Mouse (Mus musculus) urinary bladder, postnatal 25 days (tissue): ENCODE measurements around the gene Stxbp4.

Experiments used
- DNase-seq: peaks from one replicate; pipeline ENCODE4 v3.0.0; 2022; ENCODE audit warnings: low spot score

Stxbp4 gene

DNA sequence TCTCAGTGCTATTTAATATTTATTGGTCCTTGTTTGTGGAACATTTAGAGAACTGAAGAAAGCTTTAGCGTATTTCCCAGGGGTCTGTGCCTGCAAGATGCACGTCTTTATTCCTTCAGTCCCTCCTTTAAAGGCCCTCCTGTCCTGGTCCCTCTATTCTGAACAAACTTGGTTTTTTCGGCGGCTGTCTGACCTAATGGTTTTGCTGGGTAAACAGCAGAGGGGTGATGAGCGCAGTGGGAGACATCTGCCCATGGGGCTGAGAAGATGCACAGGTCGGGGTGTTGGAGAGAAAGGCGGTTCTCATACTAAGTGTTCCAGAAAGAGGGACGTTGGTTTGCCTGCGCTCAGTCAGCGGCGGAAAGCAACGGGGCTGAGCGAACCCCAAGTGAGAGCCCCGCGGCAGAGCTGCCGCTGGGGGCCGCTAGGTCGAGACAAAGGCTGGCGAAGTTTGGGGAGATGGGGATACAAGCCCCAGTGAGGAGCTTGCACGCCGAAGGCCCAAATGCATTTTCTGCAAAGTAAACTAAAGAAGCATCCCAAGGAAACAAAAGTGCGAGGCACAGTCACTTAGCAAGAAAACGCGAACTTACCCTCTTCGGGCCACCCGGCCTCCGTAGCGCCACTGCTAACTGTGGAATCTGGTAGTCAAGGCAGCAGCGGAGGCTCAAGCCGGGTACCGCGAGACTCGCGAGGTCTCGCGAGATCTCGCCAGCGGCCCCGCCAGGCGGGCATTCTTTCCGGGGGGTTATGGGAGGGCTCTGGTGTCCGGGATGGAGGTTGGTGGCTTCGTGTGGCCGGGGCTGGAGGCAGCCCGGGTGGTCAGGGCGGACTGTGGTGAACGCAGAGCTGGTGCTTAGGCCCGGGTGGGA, at the start of gene Stxbp4, which contains the start of gene Cox11:
Stxbp4 (minus strand) TSS at position 645 of the 872 bp plus-strand sequence.
Cox11 (plus strand) TSS at position 734 of the 872 bp plus-strand sequence.
- peak; percentile 90 for DNase-seq

DNA sequence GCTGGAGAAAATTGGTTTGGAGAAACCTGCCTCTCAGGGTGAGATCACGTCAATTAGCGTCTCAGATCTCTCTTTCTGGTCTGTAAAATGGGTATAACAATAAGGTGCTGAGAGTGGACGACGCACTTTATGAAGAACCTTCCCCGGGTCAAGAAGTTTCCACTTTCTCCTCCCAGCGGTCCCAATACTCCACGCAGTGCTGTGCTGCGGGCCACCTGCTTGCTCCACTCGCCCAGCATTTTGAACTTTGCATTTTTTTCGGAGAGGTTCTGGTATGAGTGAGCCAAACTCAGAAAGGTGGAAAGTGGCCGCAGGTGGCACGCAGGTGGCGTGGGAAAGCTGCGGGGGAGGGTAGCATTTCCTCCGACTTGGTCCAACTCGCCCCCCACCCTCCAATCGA, 49.2 kb upstream of the Stxbp4 start:
- DNase-seq: no peak

DNA sequence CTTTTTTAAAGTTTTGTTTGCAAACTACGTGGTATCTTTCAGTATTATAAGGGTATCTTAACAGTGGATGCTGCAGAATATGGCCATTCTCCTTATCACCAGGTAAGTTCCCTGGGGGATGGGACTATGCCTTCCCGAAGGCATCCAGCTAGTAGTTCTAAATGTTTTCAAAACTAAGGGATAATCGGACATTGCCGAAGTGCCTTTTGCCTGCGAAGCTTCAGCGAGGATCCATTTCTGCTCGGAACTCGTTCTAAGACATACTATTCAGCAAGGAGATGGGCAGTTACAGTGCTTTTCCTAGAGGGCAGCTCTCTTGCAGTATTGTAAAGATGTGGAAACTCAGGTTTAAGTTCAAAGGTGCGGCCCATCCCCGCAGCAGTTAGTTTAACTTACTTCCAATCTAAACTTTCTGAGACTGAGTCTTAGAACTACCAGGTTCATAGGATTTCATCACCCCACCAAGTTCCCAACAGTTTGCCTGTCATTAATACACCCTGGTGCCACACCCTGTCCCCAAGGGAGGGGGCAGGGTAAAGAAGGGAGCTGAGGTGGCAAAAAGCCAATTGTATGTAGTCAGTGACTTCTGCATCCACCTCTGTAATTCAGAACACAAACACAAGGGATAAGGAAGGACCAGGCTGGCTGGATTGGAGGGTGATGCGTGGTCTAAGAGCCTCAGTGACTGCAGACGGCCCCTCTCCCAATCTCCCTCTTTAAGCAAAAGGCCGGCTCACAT, 48.6 kb upstream of the Stxbp4 start:
- no peak for DNase-seq

DNA sequence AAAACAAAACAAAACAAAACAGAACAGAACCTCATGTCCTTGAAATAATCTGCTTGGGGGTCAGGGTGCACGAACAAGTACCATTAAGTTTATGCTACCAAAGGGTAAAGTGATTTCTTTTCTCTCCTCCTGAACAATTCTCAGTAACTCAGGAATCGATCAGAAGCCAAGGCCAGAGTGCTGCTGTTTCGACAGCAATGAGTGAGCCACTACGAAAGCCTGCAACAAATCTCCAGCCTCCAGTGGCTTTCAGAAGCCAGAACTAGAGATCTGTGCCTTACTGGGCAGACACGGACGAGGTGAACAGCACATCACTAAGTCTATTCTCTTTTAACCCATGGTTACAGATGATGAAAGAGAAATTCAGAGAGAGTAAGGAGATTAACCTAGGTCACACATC, 47.3 kb upstream of the Stxbp4 start:
- DNase-seq: no peak

DNA sequence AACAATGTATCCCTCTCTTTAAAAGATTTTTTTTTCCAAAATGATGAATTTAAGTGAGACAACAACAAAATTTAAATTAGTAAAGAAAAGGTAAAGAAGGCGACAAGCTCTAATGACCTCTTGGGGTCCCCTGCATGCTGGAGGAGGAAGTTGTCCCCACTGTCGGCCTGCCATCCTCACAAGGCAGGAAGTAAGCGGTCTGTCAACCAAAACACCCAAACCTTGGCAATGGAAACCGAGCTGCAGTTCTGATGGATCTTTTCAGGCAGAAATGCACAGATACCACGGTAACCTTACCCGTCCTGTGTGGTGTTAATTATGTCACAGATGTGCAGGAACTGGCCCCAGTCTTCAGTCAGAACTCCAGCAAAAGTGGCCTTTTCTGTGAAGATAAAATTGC, 46.9 kb upstream of the Stxbp4 start:
- no peak for DNase-seq

DNA sequence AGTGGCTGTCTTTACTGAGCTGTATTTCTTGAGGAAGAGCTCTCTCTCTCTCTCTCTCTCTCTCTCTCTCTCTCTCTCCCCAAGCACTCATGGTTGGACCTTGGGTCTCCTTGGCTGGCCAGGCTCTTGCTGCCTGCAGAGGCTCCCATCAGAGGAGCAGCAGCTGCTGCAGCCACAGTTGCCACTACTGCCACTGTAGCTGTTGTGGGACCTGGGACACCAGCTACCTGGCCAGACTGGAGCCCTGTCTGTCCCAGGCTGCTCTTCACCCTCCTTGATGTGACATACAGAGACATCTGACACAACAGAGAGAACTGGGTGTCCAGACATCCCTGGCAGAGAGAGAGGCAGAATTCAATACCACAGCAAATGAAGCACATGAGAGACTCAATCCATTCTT, 43.3 kb upstream of the Stxbp4 start:
- no peak for DNase-seq

DNA sequence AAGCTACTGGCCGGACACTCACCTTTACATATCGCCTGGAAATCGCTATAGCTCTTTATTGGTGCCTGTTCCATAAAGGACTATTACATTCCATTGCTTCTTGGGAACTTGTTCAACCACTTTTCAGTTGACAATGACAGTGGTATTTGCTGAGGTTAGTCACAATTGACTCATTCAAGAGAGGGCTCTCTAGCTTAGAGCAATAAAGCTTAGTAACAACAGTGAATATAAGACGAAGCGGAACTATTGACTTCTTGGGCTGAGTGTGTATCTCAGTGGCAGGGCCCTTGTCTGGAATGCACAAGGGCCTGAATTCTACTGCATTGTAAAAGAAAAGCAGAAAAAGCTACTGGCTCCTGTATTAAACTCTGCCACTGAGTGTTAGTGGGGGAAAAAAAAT, 40.7 kb upstream of the Stxbp4 start:
- DNase-seq: no peak

DNA sequence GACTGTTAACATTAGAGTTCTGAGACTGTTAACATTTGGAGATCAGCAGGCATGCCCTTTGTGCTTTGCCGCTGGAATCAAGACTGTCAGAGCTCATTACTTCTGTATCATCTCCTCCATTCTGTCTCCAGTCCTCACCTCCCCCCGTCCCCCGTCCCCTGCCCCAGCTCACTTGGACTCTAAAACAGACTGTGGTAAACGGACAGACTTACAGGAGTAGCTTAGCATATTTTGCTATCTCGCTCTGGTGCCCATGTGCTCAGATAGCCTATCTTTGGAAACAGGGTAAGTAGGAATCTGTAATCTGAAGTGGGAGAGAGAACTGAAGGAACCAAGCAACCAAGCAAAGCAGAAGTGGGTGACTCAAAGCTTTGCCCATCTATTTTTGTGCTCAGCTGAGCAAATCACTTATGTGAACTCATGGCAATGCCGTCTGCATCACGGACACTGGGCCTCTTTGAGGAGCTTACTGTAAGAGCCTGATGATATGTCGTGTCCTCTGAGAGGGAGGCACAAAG, 39.9 kb upstream of the Stxbp4 start:
- DNase-seq: no peak

DNA sequence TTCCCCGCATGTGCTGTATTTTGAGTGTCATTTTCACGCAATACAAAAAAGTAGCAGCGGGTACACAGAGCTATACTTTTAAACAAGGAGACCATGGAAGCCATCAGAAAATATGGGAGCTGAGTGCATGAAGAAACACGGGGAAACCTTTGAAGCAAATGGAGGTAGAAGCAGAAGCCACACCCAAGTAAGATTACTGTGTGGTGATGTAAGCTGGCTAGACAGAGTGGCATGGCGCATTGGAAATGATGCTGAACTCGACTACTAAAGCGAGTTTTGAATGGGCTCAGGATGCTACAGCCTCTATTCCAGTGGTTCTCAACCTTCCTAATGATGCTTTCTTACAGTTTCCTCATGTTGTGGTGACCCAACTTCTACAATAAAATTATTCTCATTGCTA, 39.1 kb upstream of the Stxbp4 start:
- no peak for DNase-seq

DNA sequence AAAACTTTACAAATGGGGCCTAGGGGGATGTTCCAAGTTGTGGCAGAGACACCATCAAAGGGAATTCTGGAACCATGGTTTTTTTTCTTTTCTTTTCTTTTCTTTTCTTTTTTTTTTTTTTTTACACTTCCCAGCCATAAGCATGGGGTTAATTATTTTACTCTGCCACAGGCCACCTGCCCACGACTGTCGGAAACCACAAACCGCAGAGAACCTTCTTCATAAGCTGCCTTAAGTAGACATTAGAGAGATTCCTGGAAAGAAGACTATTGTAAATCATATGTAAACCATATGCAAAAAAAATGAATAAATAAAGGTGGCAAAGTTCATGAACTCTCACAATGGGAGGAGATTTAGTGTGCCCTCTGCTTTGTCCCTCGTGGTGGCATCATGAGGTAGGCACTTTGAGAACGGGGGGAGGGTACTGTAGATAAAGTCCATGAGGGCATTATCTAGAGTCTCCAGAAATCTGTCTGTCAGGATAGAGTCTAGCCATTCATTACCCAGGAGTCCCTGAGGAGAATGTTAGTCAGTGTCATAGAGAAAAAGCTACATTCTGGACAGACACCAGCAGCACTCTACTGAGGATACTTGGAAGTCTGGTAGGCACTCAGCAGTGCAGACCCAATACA, 37.7 kb upstream of the Stxbp4 start:
- no peak for DNase-seq

DNA sequence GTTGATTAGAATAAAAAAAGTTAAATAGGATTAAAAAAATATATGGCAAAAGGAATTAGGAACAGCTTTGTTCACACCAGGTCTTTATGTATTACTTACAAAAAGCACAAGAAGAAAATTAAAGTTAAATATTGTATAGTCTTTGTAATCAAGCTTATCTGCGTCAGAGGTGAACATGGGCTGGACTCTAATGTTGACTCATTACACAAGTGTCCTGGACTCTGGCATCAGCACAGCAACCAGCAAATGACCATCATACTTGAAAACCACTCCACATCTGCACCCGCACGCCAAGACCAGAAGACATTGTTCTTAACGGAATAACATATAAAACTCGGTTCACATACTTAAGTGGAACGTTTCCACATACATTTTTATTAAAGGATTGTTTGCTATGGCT, 29.4 kb upstream of the Stxbp4 start:
- DNase-seq: no peak

DNA sequence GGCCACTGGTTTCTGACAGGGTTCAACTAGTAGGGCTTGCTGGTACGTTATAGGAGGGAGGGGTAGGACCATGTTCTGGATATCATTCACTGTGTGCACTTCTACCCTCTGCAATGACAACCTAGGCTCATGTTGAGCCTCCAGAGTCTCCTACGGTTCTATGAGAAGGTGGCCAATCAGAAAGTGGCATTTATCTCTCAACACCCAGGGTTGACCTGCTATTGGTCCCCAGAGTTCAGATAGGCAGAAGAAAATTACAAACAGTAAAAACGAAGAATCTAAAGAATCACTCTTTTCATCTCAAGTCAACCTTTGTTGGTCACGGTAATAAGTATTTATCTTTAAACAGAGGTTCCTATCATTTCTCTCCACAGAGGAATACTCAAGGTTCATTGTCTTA, 29.0 kb upstream of the Stxbp4 start:
- DNase-seq: no peak

DNA sequence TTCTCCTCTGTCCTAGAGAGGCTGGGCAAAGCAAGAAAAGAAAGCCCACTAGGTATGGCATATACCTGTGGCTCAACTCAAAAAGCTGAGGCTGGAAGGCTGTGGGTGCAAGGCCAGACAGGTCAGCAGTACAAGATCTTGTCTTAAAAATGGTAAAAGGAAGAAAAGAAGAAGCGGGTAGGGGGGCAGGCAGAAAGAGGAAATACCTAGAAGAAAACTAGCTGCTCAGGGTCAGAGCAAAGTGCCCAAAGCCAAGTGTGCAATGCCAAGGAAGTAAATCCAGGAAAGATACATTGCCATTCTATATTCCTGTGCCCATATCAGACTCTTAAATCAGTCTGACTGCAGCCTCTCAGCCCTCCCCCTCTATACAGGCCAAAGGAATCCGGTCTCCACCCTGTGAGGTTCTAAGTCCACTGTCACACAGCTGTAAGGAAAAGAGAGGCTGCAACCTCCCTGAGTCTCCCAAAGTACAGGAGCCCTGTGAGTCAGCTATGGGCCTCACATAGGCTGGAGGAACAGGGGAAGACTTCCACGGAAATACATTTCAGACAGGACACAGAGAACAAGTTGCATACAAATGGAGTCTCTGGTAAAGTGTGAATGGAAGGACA, 28.4 kb upstream of the Stxbp4 start:
- DNase-seq: no peak

DNA sequence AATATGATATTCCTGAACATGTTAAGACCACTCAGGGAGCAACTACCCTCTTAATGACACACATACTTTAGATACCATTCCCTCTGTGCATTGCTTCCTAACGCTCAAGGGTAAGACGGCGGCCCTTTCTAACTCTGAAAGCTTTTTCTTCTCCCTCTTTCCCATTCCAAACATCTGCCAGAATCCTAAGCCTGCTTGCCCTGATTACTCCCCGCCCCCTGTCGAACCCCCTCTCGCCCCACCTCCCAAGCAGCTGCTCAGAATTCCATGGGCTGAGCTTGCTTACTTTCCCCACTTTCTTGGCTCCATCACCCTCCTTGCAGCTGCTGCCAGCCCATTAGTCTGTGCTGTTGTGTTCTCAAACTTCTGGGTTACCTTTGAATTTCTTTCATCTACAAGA, 27.3 kb upstream of the Stxbp4 start:
- no peak for DNase-seq

DNA sequence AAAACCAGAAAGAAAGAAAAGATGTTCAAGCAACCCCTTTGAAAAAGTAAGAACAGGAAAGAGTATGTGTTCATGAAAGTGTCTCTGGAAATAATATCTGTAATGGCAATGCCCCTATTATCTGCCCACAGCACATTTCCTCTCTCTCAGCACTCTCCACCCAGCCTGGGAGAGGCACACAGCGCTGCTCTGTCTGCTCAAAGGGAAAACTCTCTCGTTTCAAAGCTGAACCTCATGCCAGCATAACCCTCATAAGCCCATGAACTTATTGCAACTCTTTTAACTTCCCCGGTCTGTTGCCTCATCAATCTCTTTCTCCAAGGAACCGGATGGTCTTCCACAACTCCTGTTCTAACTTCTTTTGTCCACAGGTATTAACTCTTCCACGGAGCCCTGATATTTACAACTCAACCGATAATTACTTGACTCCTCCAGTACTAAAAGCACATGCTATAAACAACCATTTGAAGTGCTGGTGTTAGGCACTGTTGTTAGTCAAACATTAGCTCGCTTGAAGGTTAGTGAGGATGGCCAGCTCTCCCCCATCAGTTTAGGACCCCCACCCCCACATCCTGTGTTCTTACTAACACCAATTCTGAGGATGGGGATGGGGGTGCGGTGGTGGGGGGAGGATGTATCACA, 26.6 kb upstream of the Stxbp4 start:
- DNase-seq: no peak

DNA sequence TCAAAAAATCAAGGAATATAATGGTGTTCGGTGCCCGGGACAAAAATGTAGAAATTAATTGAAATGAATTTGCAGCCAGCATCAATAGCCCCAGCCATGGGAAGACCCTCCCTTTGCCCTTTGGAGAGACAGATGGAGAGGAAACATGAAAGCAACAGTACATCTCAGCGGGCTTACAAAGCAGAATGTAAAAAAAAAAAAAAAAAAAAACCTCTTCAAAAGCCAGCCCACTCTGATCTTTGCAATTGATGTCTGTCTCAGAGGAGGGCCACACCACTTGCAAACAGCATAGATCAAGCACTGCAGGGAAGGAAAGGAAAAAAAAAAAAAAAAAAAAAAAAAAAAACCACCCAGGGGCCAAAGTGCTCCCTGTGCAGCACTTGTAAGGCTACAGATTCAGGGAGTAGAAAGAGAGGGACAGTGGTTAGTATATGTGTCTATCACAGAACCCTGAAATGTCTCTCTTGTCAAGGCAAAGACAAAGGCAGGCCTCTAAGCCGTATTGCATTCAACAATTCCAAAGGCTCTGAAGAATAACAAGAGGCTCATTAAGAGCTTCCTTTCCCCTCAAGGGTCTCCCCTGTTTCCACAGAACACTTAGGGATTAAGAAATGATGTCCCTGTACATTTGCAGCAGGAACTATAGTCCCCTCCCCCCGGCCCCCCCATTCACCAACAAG, 25.9 kb upstream of the Stxbp4 start:
- DNase-seq: no peak

DNA sequence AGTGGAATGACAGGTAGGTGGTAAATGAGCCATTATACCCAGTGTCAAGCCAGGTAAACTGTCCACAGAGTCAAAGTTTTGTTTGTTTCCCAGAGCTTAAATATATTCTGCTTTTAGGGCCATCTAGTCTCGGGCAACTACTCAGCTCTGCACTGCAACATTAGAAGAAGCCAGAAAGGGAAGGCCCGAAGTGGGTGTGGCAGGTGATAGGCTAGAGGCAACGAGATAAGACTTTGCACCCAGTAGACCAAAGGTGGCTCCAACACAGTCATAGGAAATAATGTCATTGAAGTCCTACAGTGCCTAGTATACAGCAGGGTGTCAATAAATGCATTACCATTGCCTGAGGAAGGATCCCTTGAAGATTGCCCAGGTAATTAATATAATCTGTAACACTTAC, 25.2 kb upstream of the Stxbp4 start:
- no peak for DNase-seq

DNA sequence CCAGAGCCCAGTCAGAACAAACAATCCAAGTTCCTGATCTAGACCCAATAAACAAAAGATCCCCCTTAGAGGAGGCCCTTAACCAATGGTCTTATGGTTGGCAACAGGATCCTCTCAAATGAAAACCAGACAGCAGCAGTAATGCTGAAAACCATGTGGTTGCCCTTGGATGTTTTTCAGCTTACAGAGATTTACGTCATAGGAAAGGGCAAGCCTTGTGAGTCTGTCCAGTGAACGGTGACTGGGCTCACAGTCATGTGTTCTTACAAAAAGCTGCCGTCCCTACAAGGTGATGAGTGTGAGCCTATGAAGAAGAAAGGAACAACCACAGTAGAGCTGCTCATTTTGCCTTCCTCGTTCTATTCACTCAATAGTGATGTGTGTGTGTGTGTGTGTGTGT, 22.8 kb upstream of the Stxbp4 start:
- DNase-seq: no peak

DNA sequence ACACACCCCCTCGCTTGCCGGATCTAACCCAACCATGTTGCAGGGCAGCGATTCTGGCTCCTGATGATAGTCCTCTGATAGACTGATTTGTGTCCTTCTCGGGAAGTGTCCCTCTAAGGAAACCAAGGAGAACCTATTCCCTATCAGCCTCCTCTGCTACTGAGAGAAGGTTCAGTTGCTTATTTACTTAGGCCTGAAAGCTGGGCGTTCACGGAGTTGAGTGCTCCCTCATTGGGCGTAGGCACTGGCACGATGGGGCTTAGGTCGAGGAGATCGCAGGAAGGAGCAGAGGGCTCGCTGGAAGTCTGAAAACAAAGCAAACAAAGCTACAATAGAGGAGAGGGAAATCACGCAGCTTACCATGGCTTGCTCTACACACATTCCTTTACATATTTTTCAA, 19.6 kb upstream of the Stxbp4 start:
- no peak for DNase-seq

DNA sequence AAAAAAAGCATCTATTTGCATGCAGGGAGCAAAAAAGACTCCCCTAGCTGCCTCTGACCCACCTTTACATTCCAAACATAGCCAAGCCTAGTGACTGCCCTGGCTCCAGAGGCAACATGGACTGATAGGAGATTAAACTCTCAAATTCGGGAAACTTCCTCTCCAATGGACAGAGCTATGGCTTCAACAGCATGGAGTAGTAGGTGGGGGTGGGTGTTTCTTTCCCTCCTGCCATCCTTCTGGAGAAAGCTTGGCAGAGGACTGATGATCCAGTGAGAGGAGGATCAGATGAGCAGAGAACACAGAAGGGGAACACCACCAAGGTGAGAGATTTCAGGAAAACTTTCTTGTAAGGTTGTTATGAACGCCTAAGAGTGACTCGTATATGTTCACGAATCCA, 14.7 kb upstream of the Stxbp4 start:
- DNase-seq: no peak

DNA sequence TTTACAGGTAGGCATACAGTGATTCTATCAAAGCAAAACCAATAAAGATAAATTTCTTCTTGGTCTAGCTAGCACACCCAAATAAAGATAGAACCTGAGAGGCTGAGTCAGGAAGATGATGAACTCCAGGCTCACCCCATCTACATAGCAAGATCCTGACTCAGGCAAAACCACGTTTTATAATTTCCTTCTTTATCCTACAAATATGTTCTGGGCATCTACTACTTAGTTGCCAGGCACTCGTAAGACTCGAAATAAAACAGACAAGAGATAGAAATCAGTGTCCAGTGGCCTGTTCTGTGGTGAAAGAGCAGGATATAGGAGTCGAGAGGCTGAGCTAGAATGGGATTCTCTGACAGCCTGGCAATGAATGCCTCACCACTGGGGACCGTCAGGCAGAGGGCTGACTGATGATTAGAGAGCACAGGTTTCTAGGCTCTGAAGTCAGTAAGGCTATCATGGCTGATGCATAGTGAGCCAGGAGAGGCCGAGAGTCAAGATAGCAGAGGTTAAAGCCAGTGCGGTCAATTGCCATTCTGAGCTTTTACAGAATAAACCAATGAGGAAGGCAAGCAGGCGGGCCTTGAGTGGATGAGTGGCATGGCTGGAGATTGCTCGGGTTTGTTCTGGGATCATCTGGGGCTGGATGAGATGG, 12.5 kb upstream of the Stxbp4 start:
- DNase-seq: no peak
